Mouse (Mus musculus) forebrain, embryonic 16.5 days (tissue): ENCODE results near the gene Hint2. TPM values are rescaled to one million over a fixed set of nuclear protein-coding genes. Genes with fewer than 3 reads are reported as not detected.

Experiments
- ATAC-seq: fragments of 200-750 bp; cut with Nextera tagmentation; 2 replicates; pipeline ENCODE4 v1.8.0; 2017; ENCODE audit warnings: mild to moderate bottlenecking, moderate library complexity
- H3K27ac ChIP-seq: fragments of 300-500 bp; sonication (generic); 2 replicates; pipeline ENCODE4 v1.5.1; 2014; ENCODE audit warnings: low read length, control low read depth
- H3K27me3 ChIP-seq: fragments of 300-500 bp; sonication (generic); replicated peaks from 2 replicates; pipeline ENCODE4 v1.6.1; 2014; ENCODE audit warnings: low read length; ENCODE audit not compliant: control insufficient read depth, insufficient read depth
- H3K36me3 ChIP-seq: fragments of 300-500 bp; sonication (generic); 2 replicates; pipeline ENCODE4 v1.6.1; 2014; ENCODE audit not compliant: control insufficient read depth, insufficient read depth
- H3K4me1 ChIP-seq: fragments of 300-500 bp; sonication (generic); replicated peaks from 2 replicates; pipeline ENCODE4 v1.6.1; 2014; ENCODE audit warnings: low read length; ENCODE audit not compliant: control insufficient read depth, insufficient read depth
- H3K4me2 ChIP-seq: fragments of 300-500 bp; sonication (generic); 2 replicates; pipeline ENCODE4 v1.6.1; 2014; ENCODE audit warnings: mild to moderate bottlenecking, low read length, control low read depth
- H3K4me3 ChIP-seq: fragments of 300-500 bp; sonication (generic); replicated peaks from 2 replicates; pipeline ENCODE4 v1.5.1; 2014; ENCODE audit warnings: mild to moderate bottlenecking, low read length, control low read depth
- H3K9ac ChIP-seq: fragments of 300-500 bp; sonication (generic); replicated peaks from 2 replicates; pipeline ENCODE4 v1.6.1; 2014; ENCODE audit warnings: low read depth, low read length, control low read depth
- H3K9me3 ChIP-seq: fragments of 300-500 bp; sonication (generic); 2 replicates; pipeline ENCODE4 v1.6.1; 2016; ENCODE audit warnings: low read length; ENCODE audit not compliant: control insufficient read depth
- WGBS: fragments of 180-500 bp; shearing (Covaris S2); extraction: QIAGEN DNeasy Blood & Tissue Kit; methylation state at CpG from one replicate; pipeline ENCODE4 v1.1.7; 2014; 5-methylcytosine and 5-hydroxymethylcytosine counted together
- polyA plus RNA-seq: library from polyadenylated mRNA; unstranded; fragments of >200 nt; fragmentation: Nextera tagmentation; extraction: Ambion mirVana; gene quantifications from 2 replicates; pipeline ENCODE4 v1.2.1, GENCODE M21; 2015

Hint2 gene
- polyA plus RNA-seq, 1 experiment from 2014 or later = 66.3 TPM

DNA sequence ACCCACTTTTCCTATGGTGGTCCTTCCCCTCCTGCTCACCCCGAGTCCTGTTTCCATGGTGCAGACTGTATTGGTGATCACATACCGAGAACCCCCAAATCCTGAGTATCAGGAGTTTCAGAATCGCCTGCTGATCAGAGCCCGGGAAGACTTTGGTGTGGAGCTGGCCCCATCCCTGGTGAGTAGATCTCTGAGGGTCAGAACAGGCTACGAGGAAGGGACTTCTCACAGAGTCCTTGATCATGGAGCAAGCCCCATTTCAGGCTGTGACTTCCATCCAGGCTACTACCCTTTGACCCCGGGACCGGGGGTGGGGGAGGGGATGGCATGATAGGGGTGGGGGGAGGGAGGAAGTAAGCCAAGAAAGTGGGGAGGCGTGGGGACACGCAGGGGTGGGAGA is 16.2 kb downstream of the Hint2 start:
- 78% methylated on average over 9 of the region's 9 CpGs for WGBS
- Histone ChIP-seq H3K4me1 (no peaks in the 10 kb centered on the region), H3K4me2 (no peak overlapping the region), H3K27ac (no peak overlapping the region), H3K27me3 (no peaks in the 10 kb centered on the region), H3K4me3 (no peak overlapping the region), H3K9me3 (no peaks in the 10 kb centered on the region), H3K36me3 (no peaks in the 10 kb centered on the region), H3K9ac (no peak overlapping the region)
- ATAC-seq = no peak

DNA sequence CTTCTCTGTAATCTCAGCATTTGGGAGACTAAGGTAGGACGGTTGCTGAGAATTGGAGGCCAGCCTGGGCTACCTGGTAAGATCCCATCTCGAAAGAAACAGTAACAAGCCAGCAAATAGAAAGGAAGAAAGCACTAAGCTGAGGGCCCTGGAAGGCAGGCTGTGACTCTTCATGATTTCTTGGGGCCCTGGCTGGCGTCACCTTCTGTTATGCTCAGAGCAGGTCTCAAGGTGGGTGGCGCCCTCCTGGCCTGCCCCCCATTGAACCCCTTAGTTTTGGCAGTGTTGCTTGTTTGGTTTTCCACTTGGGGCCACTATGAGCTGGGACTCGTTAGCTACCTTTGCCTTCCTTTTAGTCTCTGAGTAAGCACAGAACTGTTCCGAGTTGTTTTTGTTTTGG is 19.5 kb downstream of the Hint2 start:
- Histone ChIP-seq H3K9ac (no peak overlapping the region), H3K27ac (no peak overlapping the region), H3K4me1 (peaks cover 20% of the 10 kb centered on the region), H3K36me3 (no peaks in the 10 kb centered on the region), H3K4me3 (no peak overlapping the region), H3K27me3 (no peaks in the 10 kb centered on the region), H3K4me2 (no peak overlapping the region), H3K9me3 (no peaks in the 10 kb centered on the region)
- no peak for ATAC-seq
- WGBS = 52% methylated on average over 6 of the region's 6 CpGs

DNA sequence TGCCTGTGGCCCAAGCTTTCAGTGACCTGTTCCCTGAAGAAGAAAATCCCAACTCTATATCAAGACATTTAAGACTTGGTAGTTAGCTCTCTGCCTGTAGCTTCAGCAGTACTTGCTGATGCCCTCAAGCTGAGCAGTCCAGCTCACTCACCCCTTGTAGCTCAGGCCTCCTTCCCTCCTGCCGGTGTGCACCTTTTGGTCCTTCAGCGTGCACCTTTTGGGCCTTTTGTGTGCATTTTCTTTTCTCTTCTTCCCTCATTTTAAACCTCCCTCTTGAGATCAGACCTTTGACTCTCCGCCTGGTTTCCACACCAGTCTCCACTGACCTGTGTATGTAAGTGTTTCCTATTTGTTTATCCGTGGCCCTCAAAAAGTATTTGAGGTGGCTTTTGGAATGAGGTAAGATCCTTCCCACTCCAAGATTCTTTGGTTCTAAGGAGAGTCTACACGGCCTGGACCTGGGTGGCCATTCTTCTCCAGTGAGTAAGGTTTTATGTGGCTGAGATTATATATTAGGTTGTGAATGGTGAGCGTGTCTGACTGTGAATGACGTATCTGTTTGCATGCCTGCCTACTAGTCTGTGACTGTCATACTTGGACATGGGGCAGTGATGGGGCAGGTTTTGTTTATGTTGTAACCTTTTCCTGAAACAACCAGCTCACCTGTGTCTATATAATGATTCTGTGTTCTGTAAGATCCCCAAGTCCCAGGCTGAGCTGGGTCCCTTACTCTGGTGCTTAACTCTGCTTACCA is 21.5 kb downstream of the Hint2 start:
- Histone ChIP-seq H3K27ac (no peak overlapping the region), H3K4me2 (no peak overlapping the region), H3K4me1 (peaks cover 29% of the 10 kb centered on the region), H3K9ac (no peak overlapping the region), H3K9me3 (no peaks in the 10 kb centered on the region), H3K27me3 (no peaks in the 10 kb centered on the region), H3K4me3 (no peak overlapping the region), H3K36me3 (no peaks in the 10 kb centered on the region)
- no peak for ATAC-seq
- WGBS = 87% methylated on average over 7 of the region's 7 CpGs

DNA sequence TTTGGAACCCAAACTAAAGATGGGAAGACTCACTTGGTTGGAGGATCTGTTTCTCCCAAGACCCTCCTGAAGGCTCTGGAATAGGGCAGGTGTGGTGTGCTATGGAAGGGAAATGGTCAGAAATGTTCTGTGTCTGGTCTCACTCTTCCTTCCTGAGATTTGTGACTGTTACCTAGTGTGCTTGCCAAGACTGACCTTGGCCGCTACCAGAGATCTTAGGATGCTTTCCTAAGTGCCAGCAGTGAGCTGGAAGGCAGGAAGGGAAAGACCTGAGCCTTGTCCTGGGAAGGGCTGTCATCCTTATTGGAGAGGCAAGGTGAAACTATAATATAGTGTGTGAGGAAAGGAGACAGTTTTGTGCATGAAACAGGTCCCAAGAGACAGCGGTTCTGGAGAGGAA is 22.5 kb downstream of the Hint2 start:
- no peaks in the 10 kb centered on the region for H3K27me3 ChIP-seq
- ATAC-seq = no peak

DNA sequence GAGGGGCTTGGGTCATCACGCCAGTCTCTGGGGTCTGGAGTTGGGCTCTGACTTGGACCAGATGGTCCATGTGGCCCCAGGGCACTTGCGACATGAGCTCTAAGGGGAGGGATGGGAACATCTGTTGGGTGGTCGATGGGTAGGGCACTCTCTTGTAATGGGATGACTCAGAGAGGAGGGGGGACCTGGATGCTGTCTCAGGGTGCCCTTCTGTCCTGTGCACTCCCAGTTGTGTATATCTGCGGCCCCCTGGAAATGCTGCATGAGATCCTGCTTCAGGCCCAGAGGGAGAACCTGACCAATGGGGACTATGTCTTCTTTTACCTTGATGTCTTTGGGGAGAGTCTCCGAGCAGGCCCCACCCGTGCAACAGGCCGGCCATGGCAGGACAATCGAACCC is 23.0 kb downstream of the Hint2 start:
- H3K9ac ChIP-seq = no peak overlapping the region
- no peaks in the 10 kb centered on the region for H3K36me3 ChIP-seq
- no peaks in the 10 kb centered on the region for H3K9me3 ChIP-seq
- ATAC-seq = no peak
- H3K4me1 ChIP-seq = peaks cover 29% of the 10 kb centered on the region
- H3K4me3 ChIP-seq = no peak overlapping the region
- H3K27ac ChIP-seq = no peak overlapping the region
- 0 out of 2 replicates have a peak overlapping the region, but pooled peaks have one; percentile 0 for H3K4me2 ChIP-seq
- 85% methylated on average over 8 of the region's 8 CpGs for WGBS
- H3K27me3 ChIP-seq = no peaks in the 10 kb centered on the region

More for the DNA sequence above, 22.5 kb downstream of the Hint2 start:
- Histone ChIP-seq H3K4me3 (no peak overlapping the region), H3K9ac (no peak overlapping the region), H3K27ac (no peak overlapping the region), H3K36me3 (no peaks in the 10 kb centered on the region), H3K9me3 (no peaks in the 10 kb centered on the region), H3K4me2 (no peak overlapping the region), H3K4me1 (peaks cover 29% of the 10 kb centered on the region)
- WGBS = 88% methylated on average over 2 of the region's 2 CpGs

DNA sequence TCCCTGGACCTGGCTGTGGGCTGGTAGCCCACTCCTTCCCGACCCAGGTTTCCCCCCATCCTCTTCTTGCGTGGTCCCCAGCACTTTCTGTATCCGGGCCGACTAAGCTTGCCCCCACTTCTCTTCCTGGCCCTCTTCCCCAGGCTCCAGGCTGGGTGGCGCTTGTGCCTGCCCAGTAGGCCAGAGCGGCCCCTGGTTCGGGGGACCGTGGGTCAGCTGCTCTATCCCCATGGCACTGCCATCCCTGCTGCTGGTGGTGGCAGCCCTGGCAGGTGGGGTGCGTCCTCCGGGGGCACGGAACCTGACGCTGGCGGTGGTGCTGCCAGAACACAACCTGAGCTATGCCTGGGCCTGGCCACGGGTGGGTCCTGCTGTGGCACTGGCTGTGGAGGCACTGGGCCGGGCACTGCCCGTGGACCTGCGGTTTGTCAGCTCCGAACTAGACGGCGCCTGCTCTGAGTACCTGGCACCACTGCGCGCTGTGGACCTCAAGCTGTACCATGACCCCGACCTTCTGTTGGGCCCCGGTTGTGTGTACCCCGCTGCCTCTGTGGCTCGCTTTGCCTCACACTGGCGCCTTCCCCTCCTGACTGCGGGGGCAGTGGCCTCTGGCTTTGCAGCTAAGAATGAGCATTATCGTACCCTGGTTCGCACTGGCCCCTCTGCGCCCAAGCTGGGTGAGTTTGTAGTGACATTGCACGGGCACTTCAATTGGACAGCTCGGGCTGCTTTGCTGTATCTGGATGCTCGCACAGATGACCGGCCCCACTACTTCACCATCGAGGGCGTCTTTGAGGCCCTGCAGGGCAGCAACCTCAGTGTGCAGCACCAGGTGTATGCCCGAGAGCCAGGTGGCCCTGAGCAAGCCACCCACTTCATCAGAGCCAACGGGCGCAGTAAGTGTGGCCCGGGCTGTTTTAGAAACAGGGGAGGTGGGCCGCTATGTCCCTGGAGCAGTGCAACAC is 24.0 kb downstream of the Hint2 start:
- ATAC-seq = peak; percentile 24

DNA sequence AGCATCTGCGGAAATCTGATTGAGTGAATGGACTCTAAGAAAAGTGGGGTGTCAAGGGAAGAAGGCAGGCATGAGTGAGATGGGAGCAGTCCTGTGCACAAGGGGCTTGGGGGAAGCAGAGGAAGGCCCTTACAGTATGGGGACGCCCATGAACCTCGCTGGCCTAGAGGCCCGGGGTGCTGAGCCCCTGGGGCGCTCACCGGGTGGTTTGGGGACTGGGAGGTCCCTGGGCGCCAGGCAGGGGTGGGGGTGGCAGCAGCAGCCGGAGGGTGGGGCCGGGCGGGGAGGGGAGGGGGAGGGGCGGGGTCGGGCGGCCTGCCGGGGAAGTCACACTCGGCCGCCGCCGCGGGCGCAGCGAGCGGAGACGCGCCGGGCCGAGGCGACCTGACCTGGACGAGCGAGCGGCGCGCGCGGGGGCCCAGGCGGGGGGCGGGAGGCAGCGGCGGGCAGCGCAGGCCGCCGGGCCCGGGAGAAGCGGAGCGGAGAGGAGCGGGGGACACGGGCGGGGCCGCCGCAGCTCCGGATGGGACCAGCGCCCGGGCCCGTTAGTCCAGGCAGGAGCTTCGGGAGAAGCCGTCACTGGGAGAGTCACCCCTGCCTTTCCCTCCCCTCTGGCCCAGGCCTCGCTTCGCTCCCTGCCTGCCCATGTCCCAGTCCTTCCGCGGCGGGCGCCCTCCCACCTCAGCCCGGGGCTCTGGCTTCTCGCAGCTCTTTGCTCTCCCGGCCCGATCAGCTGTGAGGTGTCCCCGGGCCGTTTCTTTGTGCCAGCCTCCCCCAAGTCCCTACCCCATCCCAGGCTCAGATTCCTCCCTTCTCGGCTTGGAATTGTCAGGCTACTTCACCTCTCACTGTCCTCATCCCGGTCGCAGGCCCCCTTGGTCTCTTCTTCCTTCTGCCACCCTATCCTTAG is 25.0 kb downstream of the Hint2 start, which contains the start of gene Npr2:
TSS of gene Npr2 (plus strand) at position 890 of the 910 bp plus-strand sequence.
- peaks cover 29% of the 10 kb centered on the region for H3K4me1 ChIP-seq
- no peaks in the 10 kb centered on the region for H3K27me3 ChIP-seq
- no peaks in the 10 kb centered on the region for H3K36me3 ChIP-seq
- 1% methylated on average over 35 of the region's 70 CpGs for WGBS
- peak within 1 kb of the TSS; percentile 80 for H3K4me2 ChIP-seq
- ATAC-seq = peak; percentile 52
- H3K27ac ChIP-seq = peak within 1 kb of the TSS; percentile 65
- H3K4me3 ChIP-seq = peak within 1 kb of the TSS; percentile 65
- no peaks in the 10 kb centered on the region for H3K9me3 ChIP-seq
- peak within 1 kb of the TSS; percentile 94 for H3K9ac ChIP-seq

More for the DNA sequence above, 24.0 kb downstream of the Hint2 start:
- Histone ChIP-seq H3K4me2 (peak overlapping the region; percentile 80), H3K9ac (peak overlapping the region; percentile 94), H3K27ac (peak overlapping the region; percentile 65; the same call in 1 of the 2 replicates), H3K27me3 (no peaks in the 10 kb centered on the region), H3K36me3 (no peaks in the 10 kb centered on the region), H3K9me3 (no peaks in the 10 kb centered on the region), H3K4me1 (peaks cover 29% of the 10 kb centered on the region), H3K4me3 (peak overlapping the region; percentile 65)
- 53% methylated on average over 42 of the region's 42 CpGs for WGBS

DNA sequence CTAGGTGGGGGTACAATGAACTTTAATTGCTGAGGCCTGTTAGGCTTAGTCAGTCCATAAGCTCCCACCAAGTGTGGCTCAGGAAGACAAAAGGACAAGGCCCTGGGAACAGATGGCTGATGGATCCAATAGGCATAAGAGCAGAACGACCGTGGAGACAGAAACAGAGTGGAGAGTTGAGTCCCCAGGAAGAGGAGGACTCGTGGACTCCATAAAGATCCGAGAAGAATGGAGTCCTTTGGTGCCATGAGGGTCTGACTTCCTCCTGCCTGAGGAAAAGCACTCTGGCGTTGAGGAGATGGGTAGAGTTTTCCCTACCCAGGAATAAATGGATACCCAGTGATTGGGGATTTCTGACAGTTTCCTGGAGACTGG is 25.6 kb downstream of the Hint2 start:
- H3K9ac ChIP-seq = peak overlapping the region; percentile 94; the same call in 1 of the 2 replicates

More for the DNA sequence above, 25.6 kb downstream of the Hint2 start:
- Histone ChIP-seq H3K27me3 (no peaks in the 10 kb centered on the region), H3K4me1 (peaks cover 29% of the 10 kb centered on the region), H3K36me3 (no peaks in the 10 kb centered on the region), H3K4me2 (peak overlapping the region; percentile 80), H3K9me3 (peaks cover under 1% of the 10 kb centered on the region; the same call in 1 of the 2 replicates), H3K4me3 (peak overlapping the region; percentile 65), H3K27ac (peak overlapping the region; percentile 65)
- WGBS = 19% methylated on average over 5 of the region's 5 CpGs
- ATAC-seq = peak; percentile 7; the same call in 1 of the 2 replicates
